Mouse (Mus musculus): ENCODE data around the gene Arl15. TPM values are rescaled to one million over a fixed set of nuclear protein-coding genes. Genes with fewer than 3 reads are reported as not detected.

Arl15 gene
- polyA plus RNA-seq, 1 experiment from 2014 or later = 11.8 TPM

DNA sequence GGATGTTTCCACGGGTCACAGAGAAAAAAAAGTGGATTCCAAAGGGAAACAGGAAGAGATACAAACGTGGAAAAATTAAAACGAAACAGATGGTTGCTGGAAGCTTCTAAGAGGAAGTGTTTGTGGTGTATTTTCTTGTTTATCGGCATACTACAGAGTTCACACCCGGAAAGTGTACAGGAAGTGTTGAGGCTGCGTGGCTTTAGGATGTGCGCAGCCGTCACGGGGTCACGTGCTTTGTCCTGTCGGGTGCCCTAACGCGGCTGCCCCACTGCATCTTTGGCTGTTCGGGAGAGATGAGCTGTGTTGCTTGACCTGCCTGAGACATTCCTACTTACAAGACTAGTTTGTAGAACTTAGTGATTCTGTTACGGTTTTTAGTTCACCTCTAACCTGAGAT is 76.1 kb downstream of the Arl15 start:
- Histone ChIP-seq H3K27me3 (ENCODE audit: insufficient read depth, low read length) (no peaks in the 10 kb centered on the region), H3K9me3 (ENCODE audit: low read depth, low read length) (no peaks in the 10 kb centered on the region), H3K4me2 (peak overlapping the region; percentile 20), H3K4me1 (ENCODE audit: insufficient read depth) (no peaks in the 10 kb centered on the region), H3K27ac (ENCODE audit: low read depth) (no peak overlapping the region), H3K36me3 (ENCODE audit: insufficient read depth) (no peaks in the 10 kb centered on the region), H3K4me3 (ENCODE audit: low read depth, low read length) (no peak overlapping the region), H3K9ac (no peak overlapping the region)
- WGBS = 75% methylated on average over 15 of the region's 15 CpGs
- ATAC-seq (ENCODE audit: insufficient read depth) (no peak), DNase-seq (no peak)
- no peak for TF ChIP-seq CTCF (IDR thresholded peaks at IDR 0.05; ENCODE audit: low read depth)

DNA sequence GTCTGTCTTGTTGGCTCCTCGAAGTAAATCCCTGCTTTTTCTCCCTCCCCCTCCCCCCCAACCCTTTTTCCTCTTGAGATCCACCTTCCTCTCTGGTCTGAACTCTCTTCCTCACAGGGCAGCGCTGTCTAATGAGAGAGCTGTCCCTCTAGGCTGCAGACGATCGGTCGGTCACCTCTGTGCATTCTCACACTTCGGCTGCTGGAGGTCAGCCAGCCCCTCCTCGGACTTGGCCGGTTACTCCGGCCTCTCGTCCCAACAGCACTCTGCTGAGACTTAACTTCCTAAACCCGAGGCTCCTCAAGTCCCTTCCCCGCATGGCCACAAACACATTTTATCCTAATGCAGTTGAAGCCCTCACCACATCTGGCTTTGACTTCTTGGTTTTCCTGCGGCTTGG is 77.5 kb downstream of the Arl15 start:
- Histone ChIP-seq H3K4me2 (no peak overlapping the region), H3K36me3 (ENCODE audit: insufficient read depth) (no peaks in the 10 kb centered on the region), H3K4me1 (ENCODE audit: insufficient read depth) (no peaks in the 10 kb centered on the region), H3K27ac (ENCODE audit: low read depth) (no peak overlapping the region), H3K9ac (no peak overlapping the region), H3K9me3 (ENCODE audit: low read depth, low read length) (no peaks in the 10 kb centered on the region), H3K4me3 (ENCODE audit: low read depth, low read length) (no peak overlapping the region), H3K27me3 (ENCODE audit: insufficient read depth, low read length) (no peaks in the 10 kb centered on the region)
- no peak for TF ChIP-seq CTCF (IDR thresholded peaks at IDR 0.05; ENCODE audit: low read depth)
- WGBS = 38% methylated on average over 13 of the region's 13 CpGs
- peak; percentile 65 for ATAC-seq (ENCODE audit: insufficient read depth)
- DNase-seq = peak; percentile 77

DNA sequence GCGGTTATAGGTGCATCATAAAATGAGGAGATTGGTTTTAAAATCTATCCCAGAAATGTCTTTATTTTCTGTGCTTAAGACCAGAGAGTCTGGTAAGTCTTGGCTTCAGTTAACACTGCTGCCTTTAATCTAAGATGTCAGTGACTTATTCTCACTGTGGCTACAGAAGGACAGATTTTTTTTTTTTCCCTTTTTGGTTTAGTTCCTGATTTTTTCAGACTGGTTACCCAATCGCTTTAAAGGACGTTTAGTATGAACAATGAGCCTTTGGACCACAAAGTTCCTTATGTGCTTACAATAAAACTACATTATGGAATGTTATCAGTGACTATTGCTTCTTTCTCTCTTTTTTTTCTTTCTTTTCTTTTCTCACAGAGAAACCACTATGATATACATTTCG is 81.4 kb downstream of the Arl15 start:
- H3K9me3 ChIP-seq (ENCODE audit: low read depth, low read length) = no peaks in the 10 kb centered on the region
- no peak overlapping the region for H3K9ac ChIP-seq
- ATAC-seq (ENCODE audit: insufficient read depth) (no peak), DNase-seq (no peak)
- no peaks in the 10 kb centered on the region for H3K36me3 ChIP-seq (ENCODE audit: insufficient read depth)
- no peak overlapping the region for H3K27ac ChIP-seq (ENCODE audit: low read depth)
- 68% methylated on average over 4 of the region's 4 CpGs for WGBS
- no peaks in the 10 kb centered on the region for H3K27me3 ChIP-seq (ENCODE audit: insufficient read depth, low read length)
- no peak for TF ChIP-seq CTCF (IDR thresholded peaks at IDR 0.05; ENCODE audit: low read depth)
- H3K4me3 ChIP-seq (ENCODE audit: low read depth, low read length) = no peak overlapping the region
- H3K4me2 ChIP-seq = no peak overlapping the region
- no peaks in the 10 kb centered on the region for H3K4me1 ChIP-seq (ENCODE audit: insufficient read depth)

DNA sequence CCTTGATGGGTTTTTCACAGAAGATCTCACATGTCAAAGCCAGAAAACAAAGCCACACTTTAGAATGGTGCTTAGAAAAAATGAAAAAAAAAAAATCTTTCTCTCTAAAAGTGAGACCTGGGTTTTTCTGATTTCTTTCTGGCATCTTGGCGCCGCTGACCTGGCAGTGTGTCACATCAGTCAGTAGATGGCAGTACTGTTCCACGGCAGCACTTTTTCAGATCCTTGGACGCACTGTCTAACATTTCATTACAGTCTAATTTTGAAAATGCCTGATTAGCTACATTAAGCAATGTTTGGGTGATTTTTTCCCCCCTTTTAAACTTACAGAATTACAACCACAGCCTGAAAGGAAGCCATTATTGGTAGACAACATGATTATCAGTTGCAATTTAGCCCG is 83.1 kb downstream of the Arl15 start:
- DNase-seq (peak; percentile 89), ATAC-seq (ENCODE audit: insufficient read depth) (no peak)
- Histone ChIP-seq H3K4me1 (ENCODE audit: insufficient read depth) (no peaks in the 10 kb centered on the region), H3K27ac (ENCODE audit: low read depth) (no peak overlapping the region), H3K4me3 (ENCODE audit: low read depth, low read length) (no peak overlapping the region), H3K9me3 (ENCODE audit: low read depth, low read length) (no peaks in the 10 kb centered on the region), H3K36me3 (ENCODE audit: insufficient read depth) (no peaks in the 10 kb centered on the region), H3K27me3 (ENCODE audit: insufficient read depth, low read length) (no peaks in the 10 kb centered on the region), H3K9ac (no peak overlapping the region), H3K4me2 (no peak overlapping the region)
- 15% methylated on average over 5 of the region's 5 CpGs for whole genome bisulfite sequencing
- peak; percentile 94 for TF ChIP-seq CTCF (IDR thresholded peaks at IDR 0.05; ENCODE audit: low read depth)

DNA sequence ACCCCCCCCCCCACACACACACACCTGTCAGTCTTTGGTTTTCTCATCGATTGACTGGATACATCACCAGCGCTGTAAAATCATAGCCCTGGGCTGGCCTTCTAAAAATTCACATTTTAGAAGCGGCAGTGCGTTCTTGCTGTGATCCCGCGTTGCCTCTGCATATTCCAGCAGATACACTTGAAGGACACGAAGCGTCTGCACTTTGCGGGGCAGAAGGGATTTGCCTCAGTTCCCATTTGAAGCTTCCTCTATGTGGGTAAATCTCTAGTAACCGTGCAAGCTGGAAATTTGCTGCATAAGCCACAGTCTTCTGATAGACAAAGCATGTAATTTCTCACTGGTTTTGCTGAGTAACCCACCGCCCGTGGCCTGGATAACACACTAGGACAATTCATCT is 84.3 kb downstream of the Arl15 start:
- Histone ChIP-seq H3K4me2 (no peak overlapping the region), H3K36me3 (ENCODE audit: insufficient read depth) (no peaks in the 10 kb centered on the region), H3K27me3 (ENCODE audit: insufficient read depth, low read length) (no peaks in the 10 kb centered on the region), H3K9me3 (ENCODE audit: low read depth, low read length) (no peaks in the 10 kb centered on the region), H3K27ac (ENCODE audit: low read depth) (no peak overlapping the region), H3K4me1 (ENCODE audit: insufficient read depth) (no peaks in the 10 kb centered on the region), H3K9ac (no peak overlapping the region), H3K4me3 (ENCODE audit: low read depth, low read length) (no peak overlapping the region)
- DNase-seq = no peak
- WGBS = 79% methylated on average over 12 of the region's 12 CpGs
- ATAC-seq (ENCODE audit: insufficient read depth) = no peak
- no peak for TF ChIP-seq CTCF (IDR thresholded peaks at IDR 0.05; ENCODE audit: low read depth)

DNA sequence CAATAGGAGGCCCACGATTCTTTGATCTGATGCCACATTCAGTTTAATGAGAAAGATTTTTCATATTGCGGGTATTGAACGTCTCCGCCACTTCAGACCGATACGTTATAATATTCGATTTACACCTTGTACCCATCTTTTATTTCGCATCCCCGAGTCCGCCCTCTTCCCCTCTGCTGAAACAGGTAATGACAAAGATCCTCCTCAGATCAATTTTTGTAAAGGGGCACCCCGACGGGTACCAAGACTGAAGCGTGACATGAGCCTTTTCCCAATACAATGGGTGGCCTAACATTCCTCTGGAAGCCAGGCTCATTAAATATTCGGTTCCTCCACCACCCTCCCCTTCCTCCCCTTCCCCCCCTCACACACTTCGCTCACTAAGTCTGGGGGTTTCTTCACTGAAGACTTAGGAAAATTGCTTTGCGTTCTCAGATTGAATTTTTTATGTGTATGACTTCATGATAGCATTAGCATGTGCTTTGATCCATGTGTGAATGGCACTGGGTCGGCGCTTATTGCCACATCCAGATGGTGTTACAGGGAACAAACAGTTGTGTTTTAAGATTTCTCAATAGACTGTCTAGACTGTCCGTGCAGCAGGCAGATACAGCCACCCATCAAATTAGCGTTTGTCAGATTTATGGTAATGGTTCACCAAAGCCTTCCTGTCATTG is 85.5 kb downstream of the Arl15 start:
- Histone ChIP-seq H3K4me3 (ENCODE audit: low read depth, low read length) (no peak overlapping the region), H3K27me3 (ENCODE audit: insufficient read depth, low read length) (no peaks in the 10 kb centered on the region), H3K4me2 (no peak overlapping the region), H3K27ac (ENCODE audit: low read depth) (no peak overlapping the region), H3K9me3 (ENCODE audit: low read depth, low read length) (no peaks in the 10 kb centered on the region), H3K4me1 (ENCODE audit: insufficient read depth) (no peaks in the 10 kb centered on the region), H3K36me3 (ENCODE audit: insufficient read depth) (no peaks in the 10 kb centered on the region), H3K9ac (no peak overlapping the region)
- no peak for DNase-seq
- 54% methylated on average over 20 of the region's 20 CpGs for WGBS
- TF ChIP-seq CTCF (IDR thresholded peaks at IDR 0.05; ENCODE audit: low read depth) = no peak
- ATAC-seq (ENCODE audit: insufficient read depth) = 0 out of 2 replicates have a peak, but pooled peaks have one; percentile 30

DNA sequence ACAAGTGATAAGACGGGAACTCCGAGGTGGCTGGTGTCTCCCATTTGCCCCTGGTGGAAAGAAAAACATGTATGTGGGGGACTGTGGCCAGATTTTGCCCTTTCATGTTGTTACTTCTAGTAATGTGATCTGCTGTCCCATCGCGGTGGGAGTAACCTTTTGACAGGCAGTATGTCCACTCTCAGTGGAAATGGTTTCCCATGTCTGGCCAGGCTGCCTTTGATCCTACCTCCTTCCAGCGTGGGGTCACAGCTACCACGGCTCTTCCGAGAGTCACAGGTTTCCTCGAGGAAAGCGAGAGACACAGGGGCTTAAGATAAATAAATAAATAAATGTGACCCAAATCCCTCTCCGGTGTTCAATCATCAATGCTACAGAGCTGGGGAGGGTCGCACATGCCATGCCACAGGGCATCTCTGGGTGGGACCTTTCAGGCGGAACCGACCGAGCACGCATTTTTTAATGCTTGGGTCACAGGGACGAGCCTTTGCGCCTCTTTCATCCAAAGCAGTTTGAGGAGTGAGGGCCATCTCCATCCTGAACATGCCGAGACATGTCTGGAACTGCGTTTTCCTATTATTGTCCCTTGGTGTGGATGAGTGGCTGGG is 86.4 kb downstream of the Arl15 start:
- Histone ChIP-seq H3K27me3 (ENCODE audit: insufficient read depth, low read length) (no peaks in the 10 kb centered on the region), H3K36me3 (ENCODE audit: insufficient read depth) (no peaks in the 10 kb centered on the region), H3K4me2 (0 out of 2 replicates have a peak overlapping the region, but pooled peaks have one; percentile 12), H3K4me1 (ENCODE audit: insufficient read depth) (no peaks in the 10 kb centered on the region), H3K4me3 (ENCODE audit: low read depth, low read length) (no peak overlapping the region), H3K9ac (no peak overlapping the region), H3K27ac (ENCODE audit: low read depth) (no peak overlapping the region), H3K9me3 (ENCODE audit: low read depth, low read length) (no peaks in the 10 kb centered on the region)
- no peak for TF ChIP-seq CTCF (IDR thresholded peaks at IDR 0.05; ENCODE audit: low read depth)
- ATAC-seq (ENCODE audit: insufficient read depth) (no peak), DNase-seq (no peak)
- 32% methylated on average over 19 of the region's 19 CpGs for WGBS
